Mouse (Mus musculus) intestine, postnatal 0 days (tissue): Measurements from ENCODE around the gene Hspa5. TPM values are rescaled to one million over a fixed set of nuclear protein-coding genes. Genes with fewer than 3 reads are reported as not detected.
"Not testable (repeated sequence)": the region's sequence is repeated elsewhere in the genome, so short reads cannot be mapped to it uniquely, and the experiment has no call there.

Experiments used
- ATAC-seq: fragments of 200-750 bp; cut with Nextera tagmentation; 2 replicates; pipeline ENCODE4 v1.8.0; 2017; ENCODE audit warnings: mild to moderate bottlenecking, moderate TSS enrichment, moderate library complexity
- H3K27ac ChIP-seq: fragments of 300-500 bp; sonication (generic); 2 replicates; pipeline ENCODE4 v1.5.1; 2014; ENCODE audit warnings: mild to moderate bottlenecking, low read depth, low read length, moderate library complexity
- H3K27me3 ChIP-seq: fragments of 300-500 bp; sonication (generic); replicated peaks from 2 replicates; pipeline ENCODE4 v1.6.1; 2014; ENCODE audit warnings: low read length, mixed read lengths; ENCODE audit not compliant: control insufficient read depth, insufficient read depth
- H3K36me3 ChIP-seq: fragments of 300-500 bp; sonication (generic); 2 replicates; pipeline ENCODE4 v1.6.1; 2014; ENCODE audit warnings: mild to moderate bottlenecking, moderate library complexity; ENCODE audit not compliant: control insufficient read depth, insufficient read depth
- H3K4me1 ChIP-seq: fragments of 300-500 bp; sonication (generic); replicated peaks from 2 replicates; pipeline ENCODE4 v1.6.1; 2014; ENCODE audit warnings: antibody characterized with exemption, low read length, mixed read lengths; ENCODE audit not compliant: control insufficient read depth, insufficient read depth
- H3K4me2 ChIP-seq: fragments of 300-500 bp; sonication (generic); replicated peaks from 2 replicates; pipeline ENCODE4 v1.6.1; 2014; ENCODE audit warnings: low read depth, mild to moderate bottlenecking, moderate library complexity
- H3K4me3 ChIP-seq: fragments of 300-500 bp; sonication (generic); 2 replicates; pipeline ENCODE4 v1.5.1; 2014; ENCODE audit warnings: low read depth, low read length
- H3K9ac ChIP-seq: fragments of 300-500 bp; sonication (generic); 2 replicates; pipeline ENCODE4 v1.6.1; 2014; ENCODE audit warnings: mild to moderate bottlenecking, low read depth, low read length
- H3K9me3 ChIP-seq: fragments of 300-500 bp; sonication (generic); 2 replicates; pipeline ENCODE4 v1.6.1; 2016; ENCODE audit warnings: mixed run types; ENCODE audit not compliant: control insufficient read depth
- CTCF ChIP-seq: sonication (generic); IDR thresholded peaks from 2 replicates; pipeline ENCODE4 v1.5.1; 2016; ENCODE audit warnings: low read depth, mild to moderate bottlenecking, control low read depth, antibody characterized with exemption, moderate library complexity
- WGBS: fragments of 180-500 bp; shearing (Covaris S2); extraction: QIAGEN DNeasy Blood & Tissue Kit; methylation state at CpG from one replicate; pipeline ENCODE4 v1.1.7; 2014; 5-methylcytosine and 5-hydroxymethylcytosine counted together
- polyA plus RNA-seq: library from polyadenylated mRNA; unstranded; fragments of >200 nt; fragmentation: Nextera tagmentation; extraction: Ambion mirVana; gene quantifications from 2 replicates; pipeline ENCODE4 v1.2.1, GENCODE M21; 2015

Hspa5 gene
- polyA plus RNA-seq, 1 experiment from 2014 or later = 457 TPM

DNA sequence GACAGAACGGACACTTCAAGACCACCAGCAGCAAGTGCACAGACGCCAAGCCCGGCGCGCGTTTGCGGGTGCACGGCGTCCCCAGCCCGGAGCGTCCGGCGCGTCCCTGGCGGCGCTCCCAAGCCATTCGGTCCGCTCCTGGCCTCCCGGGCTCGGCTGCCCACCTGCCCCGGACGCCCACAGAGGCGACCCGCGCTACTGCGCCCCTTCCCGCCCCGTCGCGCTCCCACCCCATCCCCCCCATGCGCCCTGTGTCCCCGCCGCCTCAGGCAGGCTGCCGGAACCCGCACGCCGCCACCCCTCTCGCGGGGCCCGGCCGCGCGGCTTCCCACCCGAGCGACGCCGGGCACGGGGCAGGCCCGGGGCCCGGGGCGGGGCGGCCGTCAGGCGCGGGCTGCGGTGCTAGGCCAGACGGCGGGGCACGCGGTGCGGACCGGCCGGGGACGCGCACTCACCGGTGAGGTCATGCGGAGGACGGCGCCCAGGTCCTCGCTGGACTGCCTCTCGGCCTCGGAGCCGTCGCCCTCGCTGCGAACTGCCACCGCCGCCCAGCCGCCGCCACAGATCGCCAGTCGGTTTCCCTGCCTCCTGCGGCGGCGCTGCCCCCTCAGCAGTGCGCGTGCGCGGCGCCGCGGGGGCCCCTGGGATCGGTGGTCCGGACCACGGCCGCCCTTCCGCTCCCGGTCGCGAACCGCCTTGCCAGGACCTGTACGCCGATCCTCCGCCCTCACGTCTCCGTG is 17.8 kb upstream of the Hspa5 start:
- WGBS = under 1% methylated on average over 92 of the region's 106 CpGs

DNA sequence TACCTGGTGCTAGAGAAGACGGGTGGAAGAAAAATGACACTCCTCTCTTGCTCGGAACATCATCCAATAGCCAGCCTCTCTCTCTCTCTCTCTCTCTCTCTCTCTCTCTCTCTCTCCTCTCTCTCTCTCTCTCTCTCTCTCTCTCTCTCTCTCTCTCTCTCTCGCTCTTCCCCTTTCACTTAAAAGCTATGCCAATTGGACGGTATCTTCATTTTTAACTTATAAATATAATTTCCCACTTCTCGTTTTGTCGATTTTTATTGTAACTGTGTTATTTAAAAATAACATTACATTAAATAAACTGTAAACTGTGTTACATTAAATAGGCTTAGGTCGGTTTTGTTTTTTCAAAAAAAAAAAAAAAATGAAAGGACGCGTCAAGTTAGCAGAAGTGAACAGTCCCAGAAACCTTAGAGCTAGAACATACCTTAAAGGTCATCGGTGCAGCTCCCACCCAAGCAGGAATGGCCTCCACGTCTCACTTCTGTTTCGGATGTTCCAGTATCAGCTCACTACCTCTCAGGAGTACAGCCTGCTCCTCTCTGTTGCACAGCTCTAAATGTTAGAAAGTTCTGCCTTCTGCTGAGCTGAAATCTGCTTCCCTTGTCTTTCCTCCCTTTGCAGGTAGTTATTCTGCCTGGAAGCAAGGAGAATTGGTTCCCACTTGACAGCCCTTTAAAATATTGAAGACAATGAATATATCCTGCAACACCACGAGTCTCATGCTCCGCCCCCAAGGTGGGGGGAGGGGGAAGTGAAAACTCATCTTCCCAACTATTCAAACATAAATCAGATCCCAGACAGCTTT is 17.0 kb upstream of the Hspa5 start, which contains the start of gene Gapvd1:
Gene Gapvd1, minus strand, starts transcription at position 682 of the 808 bp plus-strand sequence.
- H3K9me3 ChIP-seq = no peaks in the 10 kb centered on the region
- peak within 1 kb of the TSS; percentile 97 for H3K9ac ChIP-seq
- H3K36me3 ChIP-seq = no peaks in the 10 kb centered on the region
- WGBS = 1% methylated on average over 14 of the region's 14 CpGs
- H3K4me3 ChIP-seq = peak within 1 kb of the TSS; percentile 95
- H3K27ac ChIP-seq = peak within 1 kb of the TSS; percentile 90
- ATAC-seq = no peak; the same call in 1 of the 2 replicates
- no peaks in the 10 kb centered on the region; the same call in 1 of the 2 replicates for H3K4me1 ChIP-seq
- no peaks in the 10 kb centered on the region for H3K27me3 ChIP-seq
- peak within 1 kb of the TSS; percentile 74 for H3K4me2 ChIP-seq
- no peak for TF ChIP-seq CTCF

More for the DNA sequence above, 17.8 kb upstream of the Hspa5 start:
- Histone ChIP-seq H3K36me3 (no peaks in the 10 kb centered on the region), H3K9ac (peak overlapping the region; percentile 97), H3K27me3 (no peaks in the 10 kb centered on the region), H3K4me3 (peak overlapping the region; percentile 95), H3K4me1 (no peaks in the 10 kb centered on the region; the same call in 1 of the 2 replicates), H3K4me2 (peak overlapping the region; percentile 74), H3K27ac (peak overlapping the region; percentile 90), H3K9me3 (no peaks in the 10 kb centered on the region)
- peak; percentile 91 for ATAC-seq
- peak; percentile 55 for TF ChIP-seq CTCF

DNA sequence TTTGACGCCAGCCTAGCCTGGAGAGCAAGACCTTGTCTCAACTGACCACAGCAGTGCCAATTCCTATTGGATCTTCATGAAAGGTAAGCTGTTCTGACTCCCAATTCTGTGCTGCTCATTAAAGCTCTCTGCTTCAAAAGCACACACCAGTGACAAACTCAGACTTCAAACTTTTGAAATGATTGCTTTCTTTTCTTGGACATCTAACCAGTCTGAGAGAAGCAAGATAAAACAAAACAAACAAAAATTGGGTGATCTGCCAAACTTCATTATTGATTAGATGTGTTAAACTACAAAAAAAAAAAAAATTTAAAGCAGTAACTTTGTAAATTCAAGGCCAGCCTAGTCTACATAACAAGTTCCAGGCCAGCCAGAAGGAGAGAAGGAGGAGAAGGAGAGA is 14.4 kb upstream of the Hspa5 start:
- Histone ChIP-seq H3K9me3 (no peaks in the 10 kb centered on the region), H3K4me1 (no peaks in the 10 kb centered on the region; the same call in 1 of the 2 replicates)
- WGBS = 63% methylated on average over 1 of the region's 1 CpGs

DNA sequence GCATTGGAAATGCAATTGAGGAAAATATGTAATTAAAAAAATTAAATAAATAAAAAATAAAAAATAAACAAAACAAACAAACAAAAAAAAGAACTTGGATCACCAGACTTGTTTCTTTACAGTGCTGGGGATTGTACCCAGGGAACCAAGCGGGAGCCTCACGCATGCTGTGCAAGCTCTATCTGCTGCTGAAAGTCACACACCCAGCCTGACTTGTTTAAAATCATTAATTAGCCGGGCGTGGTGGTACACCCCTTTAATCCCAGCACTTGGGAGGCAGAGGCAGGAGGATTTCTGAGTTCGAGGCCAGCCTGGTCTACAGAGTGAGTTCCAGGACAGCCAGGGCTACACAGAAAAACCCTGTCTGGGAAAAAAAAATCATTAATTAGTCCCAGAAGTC is 10.5 kb upstream of the Hspa5 start:
- H3K27me3 ChIP-seq = not testable (repeated sequence)
- WGBS = 88% methylated on average over 5 of the region's 5 CpGs

More for the DNA sequence above, 14.4 kb upstream of the Hspa5 start:
- Histone ChIP-seq H3K27ac (no peak overlapping the region), H3K36me3 (no peaks in the 10 kb centered on the region), H3K4me2 (no peak overlapping the region), H3K27me3 (no peaks in the 10 kb centered on the region), H3K4me3 (no peak overlapping the region), H3K9ac (no peak overlapping the region)
- no peak for TF ChIP-seq CTCF
- ATAC-seq = no peak

DNA sequence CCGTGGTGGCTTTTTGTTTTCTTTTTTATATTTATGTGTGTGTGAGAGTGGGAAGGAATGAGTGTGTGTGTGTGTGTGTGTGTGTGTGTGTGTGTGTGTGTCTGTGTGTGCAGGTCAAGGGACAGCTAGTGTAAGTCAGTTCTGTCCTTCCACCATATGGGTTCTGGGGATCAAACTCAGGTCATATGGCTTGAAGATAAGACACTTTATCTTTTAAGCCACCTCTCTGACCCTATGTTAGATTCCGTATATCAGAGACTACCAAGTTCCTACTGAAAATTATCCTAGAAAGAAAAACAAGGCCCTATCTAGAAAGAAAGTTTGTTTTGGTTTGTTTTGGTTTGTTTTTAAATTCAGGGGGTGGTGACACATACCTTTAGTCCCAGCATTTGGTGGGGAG is 9.6 kb upstream of the Hspa5 start:
- H3K27ac ChIP-seq = no peak overlapping the region
- ATAC-seq = no peak
- H3K9me3 ChIP-seq = no peaks in the 10 kb centered on the region
- no peak for TF ChIP-seq CTCF
- H3K27me3 ChIP-seq = no peaks in the 10 kb centered on the region
- H3K4me2 ChIP-seq = no peak overlapping the region
- H3K9ac ChIP-seq = no peak overlapping the region
- H3K4me1 ChIP-seq = no peaks in the 10 kb centered on the region
- no peak overlapping the region for H3K4me3 ChIP-seq
- WGBS = 60% methylated on average over 2 of the region's 2 CpGs
- H3K36me3 ChIP-seq = no peaks in the 10 kb centered on the region

More for the DNA sequence above, 10.5 kb upstream of the Hspa5 start:
- not testable (repeated sequence) for H3K9ac ChIP-seq, H3K9me3 ChIP-seq, H3K4me1 ChIP-seq, H3K27ac ChIP-seq, H3K4me3 ChIP-seq, H3K36me3 ChIP-seq, H3K4me2 ChIP-seq, ATAC-seq

DNA sequence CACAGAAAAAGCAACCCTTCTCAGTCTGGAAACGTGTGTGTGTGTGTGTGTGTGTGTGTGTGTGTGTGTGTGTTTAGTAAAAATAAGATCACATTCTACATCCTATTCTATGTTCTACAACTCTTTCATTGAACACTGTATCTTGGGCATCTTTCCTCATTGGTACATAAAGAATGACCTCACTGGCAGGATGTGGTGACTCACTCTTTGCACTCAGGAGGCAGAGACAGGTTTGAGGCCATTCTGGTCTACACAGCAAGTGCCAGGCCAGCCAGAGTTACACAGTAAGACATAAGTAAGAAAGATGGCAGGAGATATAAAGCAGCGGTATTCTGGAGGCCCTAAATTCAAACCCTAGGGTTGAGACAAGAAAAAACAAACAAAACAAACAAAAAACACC is 8.9 kb upstream of the Hspa5 start:
- Histone ChIP-seq H3K9me3 (no peaks in the 10 kb centered on the region), H3K27ac (no peak overlapping the region), H3K4me2 (no peak overlapping the region), H3K9ac (no peak overlapping the region), H3K4me1 (no peaks in the 10 kb centered on the region), H3K36me3 (no peaks in the 10 kb centered on the region), H3K4me3 (no peak overlapping the region), H3K27me3 (no peaks in the 10 kb centered on the region)
- ATAC-seq = no peak
- no peak for TF ChIP-seq CTCF
- 55% methylated on average over 2 of the region's 2 CpGs for WGBS
